Mouse (Mus musculus) lung, postnatal 14 days (tissue): ENCODE results near the gene Rnf223.
A peak's percentile ranks its signal among the peaks of the same experiment; 100 is the strongest.

Experiments
- DNase-seq: peaks from one replicate; pipeline ENCODE4 v3.0.0; 2021

Gene Rnf223

DNA sequence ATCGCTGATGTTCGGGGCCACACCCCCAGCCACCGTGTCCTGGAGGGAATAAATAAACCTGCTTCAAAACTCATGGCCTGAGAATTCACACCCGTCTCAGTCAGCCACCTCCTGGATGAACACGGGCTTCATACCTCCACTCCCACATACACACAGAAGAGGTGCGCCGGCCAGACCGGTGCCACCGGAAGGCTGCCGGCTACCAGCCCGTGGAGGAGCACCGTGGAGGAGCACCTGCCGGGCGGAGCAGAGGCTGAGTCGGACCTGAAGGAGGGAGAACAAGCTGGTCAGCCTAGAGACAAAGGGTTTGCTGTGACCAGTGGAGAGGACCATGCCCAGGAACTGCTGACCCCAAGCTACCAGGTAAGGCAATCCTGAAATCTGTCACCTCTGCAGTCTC, at the start of gene Rnf223:
Gene Rnf223 (plus strand): TSS at position 78 of the 400 bp plus-strand sequence.
- no peak for DNase-seq

DNA sequence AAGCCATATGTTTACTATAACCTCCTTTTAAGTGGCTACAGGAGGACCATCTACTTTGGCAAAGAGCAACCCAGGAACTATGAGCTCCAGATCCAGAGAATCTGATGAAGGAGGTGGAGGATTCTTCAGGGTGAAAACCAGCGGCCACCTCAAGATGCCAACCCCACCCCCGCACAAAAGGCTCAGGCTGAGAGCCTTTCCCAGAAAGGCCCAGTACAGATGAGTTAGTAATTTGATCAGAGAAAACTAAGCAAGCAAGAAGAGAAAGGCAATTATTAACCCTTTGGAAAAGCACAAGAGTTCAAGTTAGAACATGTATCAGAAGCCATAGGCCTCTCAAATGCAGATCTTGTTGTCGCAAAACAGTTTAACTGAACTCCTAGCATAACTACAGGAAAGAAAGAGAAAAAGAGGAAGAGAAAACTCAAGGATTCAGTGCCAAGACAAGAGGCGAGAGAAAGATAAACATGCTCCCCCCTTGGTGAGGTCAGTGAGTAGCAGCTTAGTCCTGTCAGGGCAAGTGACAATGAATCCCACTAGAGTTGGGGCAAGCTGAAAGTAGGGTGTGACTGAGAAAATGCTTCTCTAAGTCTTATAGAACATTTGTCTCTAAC, 47.6 kb upstream of the Rnf223 start:
- no peak for DNase-seq

DNA sequence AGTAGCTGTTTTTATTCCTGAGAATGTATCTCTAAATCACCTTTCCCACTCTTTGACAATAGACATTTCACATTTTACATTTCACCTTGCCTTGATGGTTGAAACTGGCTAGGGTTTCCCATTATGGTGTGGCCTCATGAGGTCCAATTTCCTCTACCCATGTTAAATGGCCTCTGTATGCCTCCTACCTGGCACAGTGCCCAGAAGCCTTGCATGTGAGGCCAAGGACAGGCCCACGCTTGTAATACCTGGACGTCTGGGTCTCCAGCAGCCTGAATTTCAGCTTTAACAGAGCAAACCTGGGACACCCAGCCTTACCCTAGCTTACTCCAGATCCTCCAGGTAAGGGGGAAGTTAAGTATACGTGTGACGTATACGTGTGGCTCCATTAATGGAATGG, 47.0 kb upstream of the Rnf223 start:
- DNase-seq, result peak; percentile 46

DNA sequence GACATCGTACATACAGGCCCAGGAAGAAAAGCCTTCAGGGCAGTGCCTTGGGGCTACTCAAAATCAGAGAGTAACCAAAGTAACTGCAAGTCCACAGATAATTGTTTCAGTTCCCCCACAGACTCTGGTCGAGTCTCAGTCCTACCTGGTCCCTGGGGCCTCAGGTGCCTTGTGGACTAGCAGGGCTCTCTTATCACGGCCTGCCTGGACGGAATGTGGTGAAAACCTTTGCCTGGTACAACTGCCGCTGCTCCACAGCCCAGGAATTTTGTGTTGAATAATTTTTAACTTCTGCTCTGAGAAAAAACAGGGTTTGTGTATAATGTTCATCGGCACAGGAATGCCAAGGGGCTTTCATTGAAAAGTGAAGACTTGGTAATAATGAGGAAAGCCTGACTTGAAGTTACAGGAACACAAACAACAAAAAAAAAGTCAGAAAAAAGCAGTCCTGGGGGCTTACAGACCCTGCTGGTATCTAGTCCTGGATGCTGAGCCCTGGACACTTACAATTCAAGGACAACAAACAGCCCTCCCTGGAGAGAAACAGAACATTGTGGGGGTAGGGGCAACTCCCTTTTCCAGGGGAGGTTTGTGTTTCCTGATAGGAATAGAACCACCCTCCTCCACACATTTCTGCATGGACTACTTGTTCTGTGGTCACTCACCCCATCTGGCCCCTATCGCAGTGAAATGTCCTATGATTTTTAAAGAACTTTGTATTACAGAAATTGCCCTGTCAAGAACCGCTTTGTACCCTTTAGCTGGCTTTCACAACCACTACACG, 46.0 kb upstream of the Rnf223 start:
- DNase-seq, result no peak

DNA sequence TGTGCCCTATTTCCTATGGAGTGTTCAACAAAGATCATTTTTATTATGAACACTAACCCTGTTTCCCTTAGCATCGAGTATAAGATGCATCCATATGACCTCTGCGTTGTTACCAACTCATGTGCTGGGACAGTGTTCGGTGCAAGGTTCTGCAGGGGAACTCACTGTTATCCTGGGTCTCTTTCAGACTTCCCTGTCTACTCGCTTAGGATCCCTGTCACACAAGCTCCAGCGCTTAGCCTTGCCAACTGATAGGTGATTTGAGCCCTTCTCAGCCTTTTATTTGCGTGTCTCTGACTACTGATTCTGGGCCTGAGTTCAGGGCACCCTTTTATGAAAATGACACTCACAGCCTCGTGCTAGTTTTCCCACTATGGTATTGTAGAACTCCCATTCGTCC, 45.1 kb upstream of the Rnf223 start:
- no peak for DNase-seq

DNA sequence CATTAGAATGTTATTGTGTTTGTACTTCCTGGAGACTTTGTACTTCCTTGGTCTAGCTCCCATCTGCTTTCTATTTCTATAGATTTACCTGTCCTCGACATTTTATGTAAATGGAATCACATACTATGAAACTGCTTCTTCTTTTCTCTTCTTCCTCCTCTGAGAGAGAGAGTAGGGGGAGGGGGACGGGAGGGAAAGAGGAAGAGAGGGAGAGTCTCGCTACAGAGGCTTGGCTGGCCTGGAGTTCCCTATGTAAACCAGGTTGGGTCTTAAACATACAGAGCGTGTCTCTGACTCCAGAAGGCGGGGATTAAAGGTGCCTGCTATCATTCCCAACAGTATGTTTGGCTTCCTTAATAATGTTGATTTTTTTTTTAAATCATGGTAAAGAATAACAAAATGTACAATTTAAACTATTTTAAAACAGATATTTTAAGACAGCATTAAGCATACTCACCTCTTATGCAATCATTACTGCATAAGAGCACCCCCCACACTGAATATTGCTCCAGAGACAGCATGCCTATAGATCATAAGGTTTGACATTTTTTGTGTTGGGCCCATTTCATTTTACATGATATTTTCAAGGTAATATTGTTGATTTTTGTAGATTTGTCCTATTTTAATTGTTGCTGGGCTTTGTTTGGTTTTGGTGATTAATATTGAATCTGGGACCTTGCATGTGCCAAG, 42.8 kb upstream of the Rnf223 start:
- DNase-seq, result no peak

DNA sequence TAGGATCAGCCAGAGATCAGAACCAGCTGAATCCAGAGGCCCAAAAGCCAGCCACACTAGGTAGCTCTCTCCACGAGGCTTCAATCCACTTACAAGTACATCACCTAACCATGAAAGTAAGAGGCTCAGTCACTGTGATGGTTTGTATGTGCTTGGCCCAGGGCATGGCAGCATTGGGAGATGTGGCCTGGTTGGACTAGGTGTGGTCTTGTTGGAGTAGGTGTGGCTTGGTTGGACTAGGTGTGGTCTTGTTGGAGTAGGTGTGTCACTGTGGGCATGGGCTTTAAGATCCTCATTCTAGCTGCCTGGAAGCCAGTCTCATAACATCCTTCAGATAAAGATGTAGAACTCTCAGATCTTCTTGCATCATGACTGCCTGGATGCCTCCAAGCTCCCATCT, 39.1 kb upstream of the Rnf223 start:
- no peak for DNase-seq

DNA sequence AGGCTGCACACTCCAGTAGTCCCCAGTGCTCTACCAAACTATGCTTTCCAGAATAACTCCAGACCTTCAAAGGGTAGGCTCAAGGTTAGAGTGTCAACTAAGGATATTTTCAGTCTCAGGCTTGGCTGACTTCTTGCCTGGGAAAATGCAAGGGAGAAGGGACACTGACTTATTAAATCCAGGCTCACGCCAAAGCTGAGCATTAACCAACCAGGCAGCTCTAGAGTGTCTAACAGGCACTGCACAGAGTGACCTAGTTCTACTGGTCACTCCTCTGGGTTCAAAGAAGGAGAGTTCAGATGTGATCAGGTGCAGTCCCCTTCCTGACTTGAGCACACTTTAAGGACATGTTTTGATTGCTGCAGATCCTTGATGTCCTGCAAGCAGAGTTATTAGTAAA, 37.5 kb upstream of the Rnf223 start:
- DNase-seq, result no peak

DNA sequence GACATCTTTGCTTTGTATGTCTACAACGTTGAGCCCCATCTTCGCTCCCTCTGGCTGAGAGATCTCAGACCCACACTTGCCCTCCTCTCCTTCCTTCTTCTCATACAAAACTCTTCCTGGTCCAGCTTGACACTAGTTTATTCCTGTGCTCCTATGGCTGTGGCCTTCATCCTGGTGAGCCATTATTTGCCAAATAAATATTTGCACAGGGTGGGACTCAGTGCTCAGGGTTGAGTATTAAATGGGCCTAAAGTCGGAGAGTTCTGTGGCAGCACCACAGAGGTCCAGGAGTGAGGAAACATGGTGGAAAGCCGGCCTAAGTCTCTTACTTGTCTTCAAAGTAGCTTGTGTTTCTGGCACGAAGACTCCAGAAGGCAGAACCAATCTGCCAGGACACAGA, 36.6 kb upstream of the Rnf223 start:
- DNase-seq, result no peak

DNA sequence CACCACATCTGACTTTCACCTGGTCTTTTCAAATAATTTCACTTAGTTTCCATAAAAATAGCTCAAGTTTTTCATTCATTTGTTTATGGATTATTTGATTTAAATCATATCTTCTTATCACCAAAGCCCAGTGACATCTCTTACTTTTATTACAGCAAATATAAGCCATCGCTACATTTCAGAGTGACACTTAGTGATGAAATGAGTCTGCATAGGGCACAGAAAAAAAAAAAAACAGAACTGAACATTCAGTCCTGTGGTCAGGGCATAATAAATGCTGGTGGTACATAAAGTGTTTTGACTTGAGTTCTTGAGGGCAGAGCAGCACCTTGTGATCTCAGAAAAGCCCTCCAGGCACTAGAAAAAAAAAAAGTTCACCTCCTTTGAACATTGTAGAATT, 34.1 kb upstream of the Rnf223 start:
- DNase-seq, result no peak

DNA sequence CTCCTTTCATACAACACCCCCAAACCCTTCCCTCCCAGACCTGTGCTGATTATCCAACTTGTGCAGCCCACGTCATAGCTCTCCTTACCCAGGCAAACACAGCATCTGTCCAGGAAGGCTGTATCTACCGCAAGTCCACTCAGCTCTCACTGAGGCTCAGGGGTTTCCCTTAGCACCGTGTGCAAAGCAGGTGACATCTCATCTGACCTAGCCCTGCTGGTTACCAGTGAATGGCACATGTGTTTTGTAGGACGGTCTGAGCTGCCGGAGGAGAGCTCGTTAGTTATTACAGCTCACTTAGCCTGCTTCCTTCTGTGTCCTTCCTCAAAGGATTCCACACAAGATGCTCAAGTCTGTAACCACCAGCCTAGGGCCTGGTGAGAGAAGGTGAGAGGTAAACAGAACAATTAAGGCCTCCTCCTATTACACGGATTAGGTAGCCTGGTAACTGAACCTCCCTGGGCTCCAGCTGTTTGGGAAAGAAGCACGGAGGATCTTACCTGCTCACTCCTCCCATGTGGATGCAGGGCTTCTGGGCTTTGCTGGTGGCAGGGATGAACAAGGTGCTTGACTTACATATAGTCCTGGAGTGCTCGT, 32.4 kb upstream of the Rnf223 start:
- DNase-seq, result no peak

DNA sequence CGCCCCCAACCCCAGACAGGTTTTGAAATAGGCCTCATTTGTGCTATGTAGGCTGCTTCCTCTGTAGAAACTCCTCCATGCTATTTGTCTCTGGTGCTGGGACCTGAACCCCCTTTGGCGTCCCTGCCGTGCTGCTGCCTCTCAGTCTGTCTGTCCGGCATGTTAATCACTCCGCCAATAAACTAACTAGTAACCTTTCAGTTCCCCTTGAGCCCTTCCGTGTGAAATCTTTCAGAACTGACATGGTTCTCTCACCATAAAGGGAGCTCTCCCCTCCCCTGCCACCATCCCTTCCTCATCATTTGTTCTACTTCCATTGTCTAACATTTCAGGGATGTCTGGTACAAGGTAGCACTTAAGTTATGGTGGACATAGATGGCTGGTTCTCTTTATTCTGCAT, 30.9 kb upstream of the Rnf223 start:
- no peak for DNase-seq

DNA sequence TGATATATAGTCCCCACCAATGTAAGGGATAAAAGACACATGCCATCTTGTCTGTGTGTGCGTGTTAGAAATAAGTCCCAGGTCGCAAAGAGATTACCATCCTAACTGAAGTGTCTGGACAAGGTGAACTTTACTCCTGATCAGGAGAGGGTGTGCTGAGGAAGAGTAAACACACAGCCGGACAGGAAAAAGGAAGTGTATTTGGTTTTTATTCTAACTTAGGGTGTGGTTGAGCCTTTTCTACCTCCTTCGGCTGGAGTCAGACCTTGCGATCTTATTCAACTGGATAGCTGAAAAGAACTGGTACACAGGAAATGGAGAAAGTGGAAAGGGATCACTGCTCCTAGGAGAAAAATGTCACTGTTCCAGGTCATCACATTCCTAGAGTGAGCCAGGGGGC, 29.8 kb upstream of the Rnf223 start:
- no peak for DNase-seq

DNA sequence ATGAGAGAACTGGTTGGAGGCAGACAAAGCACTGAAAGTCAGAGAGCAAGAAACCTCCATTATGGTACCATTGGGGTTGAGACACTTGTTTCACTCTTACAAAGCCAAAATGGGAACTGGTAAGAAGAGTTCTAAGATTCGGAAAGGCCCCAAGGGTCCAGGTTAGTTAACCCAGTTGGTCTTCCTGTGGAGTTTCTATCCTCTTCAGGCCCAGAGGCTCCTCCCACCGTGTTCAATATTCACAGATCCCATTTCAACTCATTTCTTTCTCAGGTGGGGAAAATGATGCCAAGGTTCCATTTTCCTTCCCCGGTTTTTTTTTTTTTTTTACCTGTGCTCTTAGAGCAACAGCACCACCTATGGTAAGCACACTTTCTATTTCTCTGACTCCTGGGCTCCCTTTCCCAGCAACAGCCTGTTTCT, 28.8 kb upstream of the Rnf223 start:
- peak; percentile 6 for DNase-seq

DNA sequence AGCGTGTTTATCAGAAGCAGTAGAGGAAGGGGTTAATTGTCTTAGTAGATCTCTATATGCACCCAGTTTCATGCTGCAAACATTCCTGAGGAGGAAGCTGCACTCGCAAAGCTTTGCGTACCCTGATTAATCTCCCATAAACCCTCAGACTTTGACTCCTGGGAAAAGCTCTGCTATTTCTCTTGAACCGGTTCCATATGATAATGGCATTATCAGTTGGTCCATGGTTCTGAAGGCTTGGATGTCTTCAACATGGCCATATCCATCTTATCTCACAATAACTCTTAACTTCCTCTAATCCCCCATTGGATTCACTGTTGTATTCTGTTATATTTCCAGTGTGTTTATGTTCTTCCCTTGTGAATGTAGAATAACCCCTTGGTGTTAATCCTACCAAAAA, 27.0 kb upstream of the Rnf223 start:
- no peak for DNase-seq

DNA sequence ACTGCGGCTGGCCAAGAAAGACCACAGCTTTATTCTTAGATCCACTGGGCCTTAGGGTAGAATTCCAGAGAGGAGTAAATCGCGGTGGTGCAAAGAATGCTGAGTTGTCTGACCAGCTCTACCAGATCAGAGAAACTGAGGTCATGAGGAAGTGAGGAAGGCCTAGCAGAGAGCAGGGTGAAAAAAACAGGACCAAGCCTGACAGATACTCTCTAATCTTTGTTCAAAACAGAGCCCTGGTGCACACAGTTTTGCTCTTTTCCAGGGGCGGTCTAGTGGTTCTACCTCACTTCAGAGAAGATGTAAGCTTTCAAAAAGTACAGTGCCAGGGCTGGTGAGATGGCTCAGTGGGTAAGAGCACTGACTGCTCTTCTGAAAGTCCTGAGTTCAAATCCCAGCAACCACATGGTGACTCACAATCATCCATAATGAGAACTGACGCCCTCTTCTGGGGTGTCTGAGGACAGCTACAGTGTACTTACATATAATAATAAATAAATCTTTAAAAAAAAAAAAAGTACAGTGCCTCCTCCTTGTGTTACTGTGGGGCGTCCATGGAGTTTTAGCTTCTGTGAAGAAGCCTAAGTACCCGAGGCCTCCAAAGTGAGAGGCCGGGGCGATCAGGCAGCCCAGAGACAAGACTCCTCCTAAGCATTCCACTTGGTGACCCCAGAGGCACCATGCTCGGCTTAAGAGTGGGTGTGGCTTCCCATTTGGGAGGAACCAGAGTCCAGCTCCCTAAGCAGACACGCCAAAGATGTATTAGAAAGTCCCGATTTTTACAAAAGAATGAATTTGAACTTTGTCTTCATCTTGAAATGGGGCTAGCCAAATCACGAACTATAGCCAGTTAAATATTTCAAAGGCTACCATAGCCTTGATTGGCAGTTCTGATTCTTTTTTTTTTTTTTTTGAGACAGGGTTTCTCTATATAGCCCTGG, 21.4 kb upstream of the Rnf223 start:
- DNase-seq, result peak; percentile 65

DNA sequence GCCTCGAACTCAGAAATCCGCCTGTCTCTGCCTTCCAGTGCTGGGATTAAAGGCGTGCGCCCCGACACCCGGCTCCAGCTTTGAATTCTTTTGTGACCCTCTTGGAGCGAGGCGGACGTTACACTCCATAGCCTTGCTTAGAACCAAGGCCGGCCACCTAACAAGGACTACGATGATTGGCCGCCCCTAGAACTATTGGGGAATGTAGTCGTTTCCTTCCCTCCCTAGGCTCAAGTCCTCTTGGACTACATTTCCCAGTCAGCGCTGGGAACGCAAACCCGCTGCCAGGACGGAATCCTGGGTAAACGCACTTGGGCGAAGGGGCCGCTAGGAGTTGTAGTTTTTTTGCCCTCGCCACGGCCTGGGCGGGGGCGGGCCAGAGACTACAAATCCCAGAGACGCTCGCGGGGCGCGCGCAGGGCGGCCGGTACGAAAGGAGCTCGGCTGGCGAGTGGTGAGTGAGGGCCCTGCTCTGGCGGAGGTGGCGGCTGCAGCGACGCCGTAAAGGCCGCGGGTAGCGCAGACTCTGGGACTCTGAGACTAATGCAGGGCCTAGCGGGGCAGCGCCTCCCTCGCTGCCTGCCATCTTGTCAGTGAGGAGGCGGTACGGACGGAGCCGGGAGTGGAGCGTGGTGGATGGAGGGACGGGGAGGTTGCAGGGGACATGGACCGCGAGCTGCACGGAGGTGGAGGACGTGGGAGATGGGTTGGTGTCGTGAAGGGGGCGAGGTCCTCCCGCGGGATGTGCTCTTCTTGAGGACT, 20.6 kb upstream of the Rnf223 start, which contains the start of gene 9430015G10Rik:
Gene 9430015G10Rik (plus strand): TSS at position 413 of the 762 bp plus-strand sequence.
- peak; percentile 97 for DNase-seq

DNA sequence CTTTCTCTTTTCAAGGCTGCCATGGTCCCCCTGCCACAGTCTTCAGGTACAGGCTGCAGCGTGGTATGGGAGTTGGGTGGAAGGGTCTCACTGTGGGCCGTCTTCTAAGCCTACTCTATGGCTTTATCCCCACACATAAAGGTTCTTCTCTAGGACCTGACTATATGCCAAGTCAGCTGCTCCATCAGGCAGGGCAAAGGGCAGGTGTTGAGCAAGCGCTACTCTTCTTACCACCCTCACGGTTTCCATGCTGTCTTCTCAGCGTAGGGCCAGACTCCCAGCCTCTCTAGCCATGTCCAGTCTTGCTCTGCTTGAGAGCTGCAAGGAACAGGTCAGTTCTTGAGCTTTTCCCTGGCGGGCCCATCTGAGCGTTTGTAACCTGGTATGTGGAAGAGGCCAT, 6.2 kb upstream of the Rnf223 start:
- no peak for DNase-seq

DNA sequence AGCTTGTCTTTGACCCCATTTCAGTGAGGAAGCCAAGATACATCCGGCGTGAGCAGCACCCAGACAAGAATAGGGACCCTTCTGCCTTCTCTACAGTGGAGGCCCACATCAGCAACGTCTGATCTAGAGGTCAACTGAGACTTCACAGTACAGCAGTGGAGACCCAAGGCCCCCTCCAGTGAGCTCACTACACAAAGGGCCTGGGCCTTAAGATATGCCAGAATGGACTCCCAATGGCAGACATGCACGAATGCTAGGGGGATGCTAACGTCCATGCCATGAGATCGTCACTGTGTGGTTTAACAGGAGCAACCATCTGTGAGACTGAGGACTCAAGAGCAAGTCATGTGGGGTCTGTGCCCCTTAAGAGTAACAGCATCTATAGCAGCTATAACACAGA, 4.9 kb upstream of the Rnf223 start:
- no peak for DNase-seq

DNA sequence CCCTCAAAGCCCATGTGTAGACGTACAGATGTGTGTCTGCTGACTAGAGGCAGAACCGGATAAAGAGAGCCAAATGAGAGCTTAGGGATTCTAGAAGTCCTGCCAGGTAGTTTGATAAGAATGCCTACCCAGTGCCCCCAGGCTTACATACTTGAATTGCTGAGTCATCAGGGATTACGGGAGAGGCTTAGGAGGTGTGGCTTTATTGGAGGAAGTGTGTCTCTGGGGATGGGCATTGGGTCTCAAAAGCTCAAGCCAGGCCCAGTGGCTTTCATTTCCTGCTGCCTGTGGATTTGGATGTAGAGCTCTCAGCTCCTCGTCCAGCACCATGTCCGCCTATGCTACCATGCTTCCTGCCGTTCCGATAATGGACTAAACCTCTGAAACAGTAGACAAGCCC, 3.5 kb upstream of the Rnf223 start:
- DNase-seq, result no peak

DNA sequence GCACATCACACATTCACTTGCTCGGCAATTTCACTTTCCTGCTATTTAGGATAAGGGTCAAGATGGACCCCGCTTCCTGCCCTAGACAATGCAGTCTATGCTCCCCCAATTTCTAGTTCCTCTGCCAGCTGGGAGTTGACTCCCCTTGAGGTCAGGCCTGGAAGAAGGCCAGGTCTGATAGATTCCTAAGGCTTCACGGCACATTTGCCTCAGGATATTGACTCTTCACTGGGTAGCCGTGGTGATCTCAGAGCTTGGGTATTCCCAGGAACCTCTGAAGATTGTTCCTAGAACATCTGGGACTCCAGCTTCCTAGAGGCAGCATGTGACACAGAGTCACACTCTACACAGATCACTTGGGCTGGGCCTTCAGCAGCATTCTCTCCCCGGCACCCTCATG, 1.6 kb upstream of the Rnf223 start:
- DNase-seq, result no peak

DNA sequence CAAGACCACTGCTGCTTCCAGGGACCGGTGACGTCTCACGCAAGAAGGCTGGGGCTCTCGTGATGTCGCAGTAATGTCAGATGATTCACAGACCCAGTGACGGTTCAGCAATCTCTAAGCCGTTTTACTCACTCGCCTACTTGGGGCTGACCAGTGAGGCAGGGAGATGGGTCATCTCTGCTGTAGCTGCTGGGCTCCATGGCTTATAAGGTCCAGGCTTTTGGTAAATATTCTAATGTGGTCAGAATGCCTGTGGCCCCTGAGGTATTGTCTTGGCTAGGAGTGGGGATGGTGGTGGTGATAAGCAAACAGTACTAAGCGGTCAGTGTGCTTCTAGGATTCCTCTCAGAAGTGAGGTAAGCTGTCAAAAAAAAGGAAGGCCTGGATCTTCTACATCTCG, 627 bp downstream of the Rnf223 start:
- no peak for DNase-seq
